Mouse (Mus musculus): ENCODE measurements around the gene Cnot11.
"Not testable (repeated sequence)": the region's sequence is repeated elsewhere in the genome, so short reads cannot be mapped to it uniquely, and the experiment has no call there.

Cnot11 gene

GRCm38 (mm10) chr1:39579139-39579538 lies 44.3 kb downstream of the Cnot11 start:
- DNase-seq (ENCODE audit: low read depth, low spot score): no peak

- no peak for DNase-seq (ENCODE audit: low read depth, low spot score)
Measured at GRCm38 (mm10) chr1:39581215-39581614, 46.4 kb downstream of the Cnot11 start.

- no peak for DNase-seq (ENCODE audit: low read depth, low spot score)
Measured at GRCm38 (mm10) chr1:39583173-39583572, 48.4 kb downstream of the Cnot11 start.

GRCm38 (mm10) chr1:39585416-39585815 lies 50.6 kb downstream of the Cnot11 start:
- no peak for DNase-seq (ENCODE audit: low read depth, low spot score)

- DNase-seq (ENCODE audit: low read depth, low spot score): no peak
Measured at GRCm38 (mm10) chr1:39590193-39590592, 55.4 kb downstream of the Cnot11 start.

GRCm38 (mm10) chr1:39591557-39591956 lies 56.8 kb downstream of the Cnot11 start:
- DNase-seq (ENCODE audit: low read depth, low spot score): not testable (repeated sequence)

- no peak for DNase-seq (ENCODE audit: low read depth, low spot score)
Measured at GRCm38 (mm10) chr1:39592090-39592489, 57.3 kb downstream of the Cnot11 start.

- no peak for DNase-seq (ENCODE audit: low read depth, low spot score)
Measured at GRCm38 (mm10) chr1:39593836-39594235, 59.0 kb downstream of the Cnot11 start.

All from forelimb bud, embryonic 11.5 days (tissue).